Mouse (Mus musculus) ovary, postnatal 14 days (tissue): ENCODE results near the gene Atrnl1.
"Not testable (repeated sequence)": the region's sequence is repeated elsewhere in the genome, so short reads cannot be mapped to it uniquely, and the experiment has no call there.

Experiments used
- DNase-seq: peaks from one replicate; pipeline ENCODE4 v3.0.0; 2022; ENCODE audit warnings: low spot score

The Atrnl1 gene

GRCm38 (mm10) chr19:57817736-57818135 is 206.9 kb downstream of the Atrnl1 start:
- no peak for DNase-seq

DNA sequence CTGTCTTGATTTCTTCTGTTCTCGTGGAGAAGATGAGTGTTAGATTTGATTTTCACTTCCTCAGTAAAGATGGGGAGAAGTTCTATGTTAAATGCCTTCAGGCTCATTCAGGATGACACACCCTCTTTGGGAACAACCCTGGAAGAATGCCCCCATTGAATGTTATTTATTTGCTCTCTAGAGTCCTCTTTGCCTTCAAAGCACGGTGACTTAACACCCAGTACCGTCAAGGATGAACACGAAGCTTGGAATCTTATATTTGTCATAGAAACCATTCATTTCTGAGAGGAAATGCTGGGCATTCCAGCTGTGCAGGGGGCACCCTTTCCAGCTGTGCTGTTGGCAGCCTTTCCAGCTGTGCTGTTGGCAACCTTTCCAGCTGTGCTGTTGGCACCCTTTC is 212.6 kb downstream of the Atrnl1 start:
- DNase-seq = no peak

- no peak for DNase-seq
Observed at GRCm38 (mm10) chr19:57825271-57826207, 214.7 kb downstream of the Atrnl1 start.

- no peak for DNase-seq
Observed at GRCm38 (mm10) chr19:57833083-57833482, 222.2 kb downstream of the Atrnl1 start.

GRCm38 (mm10) chr19:57837882-57838281 is 227.0 kb downstream of the Atrnl1 start:
- no peak for DNase-seq

GRCm38 (mm10) chr19:57838546-57838945 is 227.7 kb downstream of the Atrnl1 start:
- DNase-seq = no peak

DNA sequence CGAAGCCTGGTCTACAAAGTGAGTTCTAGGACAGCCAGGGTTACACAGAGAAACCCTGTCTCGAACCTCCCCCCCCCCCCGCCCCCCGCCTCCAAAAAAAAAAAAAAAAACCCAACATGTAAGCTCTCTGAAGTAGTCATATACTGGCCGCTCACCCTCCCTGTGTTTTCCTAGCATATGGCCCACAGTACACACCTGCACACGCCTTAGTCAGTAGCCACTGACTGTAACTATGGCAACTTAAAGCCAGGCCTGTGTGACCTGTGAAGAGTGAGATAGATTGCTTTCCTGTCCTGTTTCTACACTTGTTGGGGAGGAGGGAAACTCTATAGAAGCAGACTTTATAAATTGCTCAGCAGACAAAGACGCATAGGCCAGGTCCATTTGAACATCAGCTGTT is 239.1 kb downstream of the Atrnl1 start:
- DNase-seq = no peak

DNA sequence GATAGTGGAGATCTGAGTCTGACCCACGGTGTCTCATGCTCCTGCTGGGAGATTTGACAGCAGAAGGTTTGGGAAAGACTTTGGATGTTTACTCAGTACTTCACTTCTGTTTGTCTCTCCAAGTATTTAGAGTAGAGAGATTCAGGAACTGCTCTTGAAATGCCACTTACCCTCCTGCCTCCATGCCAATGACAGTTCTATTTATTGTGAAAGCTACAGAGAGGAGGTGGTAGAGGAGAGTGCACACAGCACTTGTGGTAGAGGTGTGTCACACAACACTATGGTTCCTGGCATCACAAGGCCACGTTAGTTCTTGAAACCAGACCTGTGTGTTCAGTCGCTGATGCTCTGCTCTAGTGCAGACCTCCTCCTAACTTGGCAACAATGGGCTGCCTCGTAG is 257.5 kb downstream of the Atrnl1 start:
- DNase-seq = no peak

- DNase-seq = no peak
Observed at GRCm38 (mm10) chr19:57870871-57871270, 260.0 kb downstream of the Atrnl1 start.

- no peak for DNase-seq
Observed at GRCm38 (mm10) chr19:57876057-57876456, 265.2 kb downstream of the Atrnl1 start.

DNA sequence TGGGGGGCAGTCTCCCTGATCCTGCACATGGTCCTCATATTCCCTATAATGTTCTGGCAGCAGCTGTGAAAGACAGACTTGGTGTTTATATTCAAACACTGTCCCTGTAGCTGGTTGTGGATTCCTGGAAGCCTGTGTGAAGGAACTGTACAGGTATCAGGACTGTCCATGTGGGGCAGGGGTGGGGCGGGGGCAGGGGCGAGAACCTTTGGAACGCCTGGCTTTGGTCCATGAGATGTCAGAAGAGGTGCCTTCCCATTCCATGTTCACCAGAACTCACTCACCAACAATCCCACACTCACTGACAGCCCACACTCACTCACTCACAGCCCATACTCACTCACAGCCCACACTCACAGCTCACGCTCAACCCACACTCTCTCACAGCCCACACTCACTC is 266.5 kb downstream of the Atrnl1 start:
- DNase-seq = no peak

DNA sequence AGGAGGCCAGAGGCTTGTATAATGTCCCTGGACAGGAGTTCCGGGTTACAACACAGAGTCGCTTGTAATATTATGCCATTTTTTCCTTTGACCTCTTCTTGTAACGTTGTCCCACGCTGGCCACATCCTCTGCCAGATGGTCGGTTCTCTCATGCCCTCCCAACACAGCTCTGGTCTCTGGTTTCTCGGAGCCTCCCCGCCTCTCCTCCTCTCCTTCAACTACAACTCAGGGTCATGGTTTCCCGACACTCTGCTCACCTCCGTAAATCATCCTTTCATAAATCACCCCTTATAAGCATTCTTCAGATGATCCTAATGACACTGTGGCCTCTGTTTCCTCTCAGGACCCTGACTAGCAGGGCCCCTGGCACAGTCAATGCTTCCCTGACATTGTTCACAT is 267.7 kb downstream of the Atrnl1 start:
- no peak for DNase-seq

DNA sequence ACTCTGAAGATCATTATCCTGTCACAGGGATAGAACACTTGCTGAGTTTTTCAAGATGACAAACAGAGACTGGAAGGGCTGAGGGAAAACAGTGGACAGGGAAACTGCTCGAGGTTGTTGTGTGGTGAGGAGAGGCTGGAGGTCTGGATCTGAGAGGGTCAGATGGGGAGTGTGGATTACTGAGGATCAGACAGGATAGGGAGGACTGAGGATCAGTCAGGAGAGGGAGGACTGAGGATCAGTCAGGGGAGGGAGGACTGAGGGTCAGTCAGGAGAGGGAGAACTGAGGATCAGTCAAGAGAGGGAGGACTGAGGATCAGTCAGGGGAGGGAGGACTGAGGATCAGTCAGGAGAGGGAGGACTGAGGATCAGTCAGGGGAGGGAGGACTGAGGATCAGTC is 269.0 kb downstream of the Atrnl1 start:
- not testable (repeated sequence) for DNase-seq

DNA sequence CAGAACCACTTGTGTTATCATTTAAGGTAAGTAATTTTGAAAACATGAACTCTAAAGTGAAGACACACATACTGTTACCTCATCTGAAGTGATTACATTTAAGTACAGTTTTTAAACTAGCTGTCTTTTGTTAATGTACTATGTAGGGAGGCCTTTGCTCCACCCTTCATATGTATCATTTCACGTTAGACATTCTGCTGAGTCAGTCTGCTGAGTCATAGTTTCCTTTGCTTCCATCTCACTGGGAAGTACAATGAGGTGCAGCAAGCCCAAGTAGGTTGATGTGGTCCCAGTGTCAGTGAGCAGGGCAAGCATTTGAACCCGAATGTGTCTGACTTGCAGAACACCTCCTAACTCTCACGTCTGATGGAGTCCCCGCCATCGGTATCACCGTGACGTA is 271.1 kb downstream of the Atrnl1 start:
- no peak for DNase-seq

DNA sequence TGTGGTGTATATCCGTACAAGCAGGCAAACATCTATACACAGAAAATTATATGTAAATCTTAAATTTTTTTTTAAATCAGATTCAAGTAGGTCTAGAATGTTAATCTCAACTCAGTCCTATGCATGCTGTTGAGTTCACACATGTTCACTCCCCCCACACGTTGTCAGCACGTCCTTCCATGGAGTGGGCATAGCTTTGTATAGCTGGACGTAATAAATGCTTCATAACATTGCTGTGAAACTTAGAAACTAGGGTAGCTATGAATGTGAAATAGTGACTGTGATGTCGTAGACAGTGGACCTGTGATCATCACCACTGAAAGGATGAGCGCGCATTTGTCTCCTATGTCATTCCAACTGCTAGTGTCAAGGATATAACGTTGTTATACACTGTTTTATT is 278.0 kb downstream of the Atrnl1 start:
- DNase-seq = no peak

DNA sequence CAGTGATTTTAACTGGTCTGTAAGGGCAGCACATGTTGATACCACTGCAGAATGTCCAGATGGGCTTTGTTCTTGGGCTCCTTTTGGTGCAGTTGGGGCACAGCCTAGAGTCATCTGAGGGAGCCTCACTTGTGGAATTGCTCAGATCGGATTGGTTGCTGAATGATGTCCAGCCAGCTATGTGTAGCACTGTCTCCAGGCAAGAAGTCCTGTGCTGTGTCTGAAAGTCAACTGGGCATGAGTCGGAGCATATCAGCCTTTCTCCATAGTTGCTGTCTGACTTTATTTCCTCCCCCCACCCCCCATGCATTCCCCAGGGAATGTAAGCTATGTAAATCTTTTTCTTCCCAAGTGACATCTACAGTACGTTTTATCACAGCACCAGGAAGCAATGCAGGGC is 278.9 kb downstream of the Atrnl1 start:
- no peak for DNase-seq

- DNase-seq = no peak
Observed at GRCm38 (mm10) chr19:57890954-57891353, 280.1 kb downstream of the Atrnl1 start.

GRCm38 (mm10) chr19:57894191-57894590 is 283.4 kb downstream of the Atrnl1 start:
- no peak for DNase-seq

- no peak for DNase-seq
Observed at GRCm38 (mm10) chr19:57900037-57900436, 289.2 kb downstream of the Atrnl1 start.

DNA sequence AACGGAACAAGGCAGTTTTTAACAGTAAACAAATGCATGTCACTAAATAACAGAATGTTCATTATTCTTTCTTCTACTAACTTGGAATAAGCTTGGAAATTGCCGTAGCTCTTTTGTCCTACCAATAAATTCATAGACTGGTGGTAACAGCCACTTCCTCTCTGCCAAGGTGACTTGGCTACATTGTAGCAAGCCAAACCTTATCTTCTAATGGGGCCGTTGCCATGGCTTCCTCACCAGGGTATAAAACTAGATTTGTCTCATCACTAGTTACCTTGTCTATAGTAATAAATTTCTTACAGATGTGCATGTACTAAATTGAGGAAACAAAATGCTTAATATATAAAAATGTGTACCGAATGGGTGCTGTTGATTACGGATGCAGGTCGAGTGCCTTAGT is 298.6 kb downstream of the Atrnl1 start:
- DNase-seq = no peak

DNA sequence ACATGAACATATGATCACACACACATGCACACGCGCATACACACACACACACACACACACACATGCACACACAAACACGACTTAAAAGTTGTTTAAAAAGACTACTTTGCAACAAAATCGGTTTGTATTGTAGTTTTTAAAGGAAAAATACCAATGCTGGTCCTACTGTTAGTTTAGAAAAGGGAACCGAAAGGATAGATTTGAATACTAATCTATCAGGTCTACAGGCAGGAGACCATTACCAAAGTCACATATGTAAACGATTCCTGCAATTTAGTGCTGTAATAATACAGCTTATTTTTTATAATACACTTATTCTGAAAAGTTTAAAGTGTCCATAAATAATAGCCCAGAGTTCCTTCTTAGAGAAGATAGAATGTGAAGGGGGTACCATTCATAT is 299.8 kb downstream of the Atrnl1 start:
- DNase-seq = no peak

- DNase-seq = no peak
Observed at GRCm38 (mm10) chr19:57916325-57916724, 305.5 kb downstream of the Atrnl1 start.

GRCm38 (mm10) chr19:57922991-57923390 is 312.2 kb downstream of the Atrnl1 start:
- DNase-seq = no peak

DNA sequence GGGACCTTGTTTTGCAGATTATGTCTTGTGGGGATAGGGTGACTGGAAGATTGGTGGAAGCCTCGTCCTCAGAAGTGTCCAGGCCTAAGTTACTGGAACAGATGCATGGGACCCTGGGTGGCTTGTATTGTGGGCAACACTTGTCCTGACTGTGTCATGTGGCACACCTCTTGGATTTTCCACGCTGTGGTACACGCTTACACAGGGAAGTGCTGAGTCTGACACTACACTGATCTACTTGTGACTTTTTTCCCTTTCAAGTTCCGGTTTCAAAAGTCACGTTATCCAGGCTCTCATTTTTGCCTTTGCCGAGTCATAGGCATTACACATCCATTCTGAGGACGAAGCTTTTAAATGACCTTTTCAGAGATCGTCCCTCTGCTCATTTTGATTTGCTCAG is 314.0 kb downstream of the Atrnl1 start:
- no peak for DNase-seq
